Mouse (Mus musculus) kidney, postnatal 25 days (tissue): ENCODE measurements at regions not wholly inside any gene's neighbourhood (a gene's known extent, or its start where the extent isn't known, plus 50 kb on each side); places are given as distances from the start of the nearest gene placed in this dataset.

Experiments
- DNase-seq, 2 experiments: peaks; one replicate each; pipeline ENCODE4 v3.0.0; 2021; ENCODE audit warnings: mixed read lengths in 2 of 2

DNA sequence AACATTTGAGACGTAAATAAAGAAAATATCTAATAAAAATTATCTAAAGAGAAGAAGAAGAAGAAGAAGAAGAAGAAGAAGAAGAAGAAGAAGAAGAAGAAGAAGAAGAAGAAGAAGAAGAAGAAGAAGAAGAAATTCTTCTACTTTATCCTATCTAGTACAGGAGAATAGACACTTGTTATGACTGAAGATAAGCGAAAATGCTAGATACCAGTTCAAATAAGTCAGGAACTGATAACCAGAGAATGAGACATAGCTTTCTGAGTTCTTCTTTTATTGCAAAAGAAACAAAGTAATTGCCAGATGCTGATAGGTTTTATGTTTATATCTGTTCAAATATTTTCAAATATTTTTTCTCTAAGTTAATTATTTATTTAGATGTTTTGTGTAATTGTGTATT, 2144.1 kb upstream of the Pcdh17 start:
- no peak for DNase-seq

DNA sequence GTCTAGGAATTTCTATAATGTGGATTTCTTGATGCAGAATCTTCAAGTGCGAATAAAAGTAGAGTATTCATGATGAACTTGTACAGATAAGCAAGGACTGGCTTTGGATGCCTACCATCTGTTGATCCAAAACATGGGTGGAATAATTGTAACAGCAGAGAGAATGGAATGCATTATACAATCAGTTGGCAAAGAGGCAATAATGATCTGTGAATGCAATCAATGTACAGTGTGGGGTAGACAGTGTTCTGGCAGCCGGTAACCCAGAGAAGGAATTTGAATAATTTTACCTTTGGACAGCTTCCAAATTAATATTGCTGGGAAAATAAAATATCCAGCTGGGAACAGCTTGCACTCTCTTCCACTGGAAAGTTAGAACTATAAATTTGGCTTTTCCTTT, 2129.9 kb upstream of the Pcdh17 start:
- no peak for DNase-seq

DNA sequence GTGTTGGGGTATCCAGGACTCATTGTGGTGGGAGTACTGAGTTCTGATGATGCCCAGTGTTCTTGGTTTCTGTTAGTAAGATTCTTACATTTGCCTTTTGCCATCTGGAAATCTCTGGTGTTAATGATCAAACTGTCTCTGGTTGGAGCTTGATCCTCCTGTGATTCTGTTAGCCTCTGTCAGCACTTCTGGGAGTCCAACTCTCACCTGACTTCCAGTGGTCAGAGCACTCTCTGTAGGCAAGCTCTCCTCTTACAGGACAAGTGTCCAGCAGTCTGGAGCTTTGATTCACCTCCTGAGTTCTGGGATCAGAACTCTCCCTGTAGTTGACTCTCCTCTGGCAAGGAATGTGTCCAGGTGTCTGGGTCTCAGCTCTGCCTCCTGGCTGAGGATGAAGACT, 2108.5 kb upstream of the Pcdh17 start:
- peak; percentile 3 to 40 for DNase-seq
